Mouse (Mus musculus): ENCODE measurements around the gene Ssh2. TPM values are rescaled to one million over a fixed set of nuclear protein-coding genes. Genes with fewer than 3 reads are reported as not detected.

Gene Ssh2
- polyA plus RNA-seq, 1 experiment: 15.9 TPM

Other genes starting within 250 kb of the Ssh2 start
- not detected in 2 replicates for gene Slc6a4, start 217.7 kb upstream of the Ssh2 start, polyA plus RNA-seq (2012; ENCODE audit: insufficient read depth, insufficient read length, missing spikeins)
- 10.3 and 12.1 TPM in 2 replicates for gene Nsrp1, start 137.9 kb upstream of the Ssh2 start, polyA plus RNA-seq (2012; ENCODE audit: insufficient read depth, insufficient read length, missing spikeins)
- gene Efcab5, start 27.3 kb upstream of the Ssh2 start, polyA plus RNA-seq (2012; ENCODE audit: insufficient read depth, insufficient read length, missing spikeins): not detected in 2 replicates
- gene Coro6, start 246.1 kb downstream of the Ssh2 start, polyA plus RNA-seq (2012; ENCODE audit: insufficient read depth, insufficient read length, missing spikeins): 1.7 and 5.1 TPM in 2 replicates